Mouse (Mus musculus) E14TG2a.4 (cell line): ENCODE measurements around the gene Il12rb2.

Source experiments
- H3K27me3 ChIP-seq: 2 replicates; pipeline ENCODE4 v1.6.1; 2014; ENCODE audit warnings: low read length, control low read depth; ENCODE audit not compliant: insufficient read depth
- H3K36me3 ChIP-seq: 2 replicates; pipeline ENCODE4 v1.6.1; 2014; ENCODE audit warnings: low read length, control low read depth; ENCODE audit not compliant: insufficient read depth
- H3K4me1 ChIP-seq: replicated peaks from 2 replicates; pipeline ENCODE4 v1.6.1; 2014; ENCODE audit warnings: low read depth, low read length, control low read depth
- H3K4me3 ChIP-seq: replicated peaks from 2 replicates; pipeline ENCODE4 v1.5.1; 2014; ENCODE audit warnings: mild to moderate bottlenecking, low read length
- H3K9me3 ChIP-seq: 2 replicates; pipeline ENCODE4 v1.6.1; 2014; ENCODE audit warnings: low read length, control low read depth
- CTCF ChIP-seq: conservative IDR thresholded peaks from 2 replicates; pipeline ENCODE4 v1.5.1; 2014; ENCODE audit warnings: low read length
- NANOG ChIP-seq: IDR thresholded peaks from 2 replicates; pipeline ENCODE4 v1.6.1; 2014; ENCODE audit warnings: borderline replicate concordance, low read length, mixed read lengths
- POU5F1 ChIP-seq: IDR thresholded peaks from 2 replicates; pipeline ENCODE4 v1.6.1; 2014; ENCODE audit warnings: low read length, borderline replicate concordance

The Il12rb2 gene

GRCm38 (mm10) chr6:67264935-67265334, 111.1 kb downstream of the Il12rb2 start:
- TF ChIP-seq POU5F1 (no peak), NANOG (no peak), CTCF (no peak)

GRCm38 (mm10) chr6:67251095-67251494, 124.9 kb downstream of the Il12rb2 start:
- no peak for TF ChIP-seq POU5F1
- TF ChIP-seq NANOG, result no peak
- no peak for TF ChIP-seq CTCF
- Histone ChIP-seq H3K36me3 (peaks cover 63% of the 10 kb centered on the region), H3K4me3 (no peak overlapping the region), H3K27me3 (no peaks in the 10 kb centered on the region), H3K4me1 (peaks cover 16% of the 10 kb centered on the region), H3K9me3 (no peaks in the 10 kb centered on the region)

More at GRCm38 (mm10) chr6:67264935-67265334, 111.1 kb downstream of the Il12rb2 start:
- H3K4me1 ChIP-seq, result peaks cover 23% of the 10 kb centered on the region
- peaks cover 33% of the 10 kb centered on the region for H3K36me3 ChIP-seq
- H3K9me3 ChIP-seq, result no peaks in the 10 kb centered on the region
- no peak overlapping the region for H3K4me3 ChIP-seq
- H3K27me3 ChIP-seq, result no peaks in the 10 kb centered on the region

GRCm38 (mm10) chr6:67244451-67244850, 131.5 kb downstream of the Il12rb2 start:
- no peak overlapping the region for H3K4me3 ChIP-seq
- no peaks in the 10 kb centered on the region for H3K9me3 ChIP-seq
- H3K4me1 ChIP-seq, result peaks cover 66% of the 10 kb centered on the region
- peaks cover 25% of the 10 kb centered on the region for H3K36me3 ChIP-seq
- TF ChIP-seq POU5F1 (no peak), NANOG (no peak), CTCF (no peak)
- H3K27me3 ChIP-seq, result no peaks in the 10 kb centered on the region

- TF ChIP-seq POU5F1 (no peak), CTCF (no peak), NANOG (no peak)
- H3K9me3 ChIP-seq, result no peaks in the 10 kb centered on the region
- peaks cover 66% of the 10 kb centered on the region for H3K4me1 ChIP-seq
- H3K36me3 ChIP-seq, result peaks cover 21% of the 10 kb centered on the region
- H3K4me3 ChIP-seq, result no peak overlapping the region
- H3K27me3 ChIP-seq, result no peaks in the 10 kb centered on the region
Observed at GRCm38 (mm10) chr6:67243765-67244420, 132.1 kb downstream of the Il12rb2 start.
